Mouse (Mus musculus): ENCODE data around the gene Cdon. TPM values are rescaled to one million over a fixed set of nuclear protein-coding genes. Genes with fewer than 3 reads are reported as not detected.

Gene Cdon
- total and polyA plus RNA-seq, 2 experiments from 2014 or later, result 1.3 to 13.7 TPM

GRCm38 (mm10) chr9:35491109-35491866 is 70.4 kb downstream of the Cdon start:
- DNase-seq, result no peak
- TF ChIP-seq CTCF (IDR thresholded peaks at IDR 0.05; ENCODE audit: low read depth), result no peak
- Histone ChIP-seq H3K9me3 (ENCODE audit: low read length) (no peaks in the 10 kb centered on the region), H3K27ac (ENCODE audit: low read depth, low read length) (no peak overlapping the region), H3K9ac (no peak overlapping the region), H3K4me3 (ENCODE audit: low read depth, low read length) (no peak overlapping the region), H3K36me3 (ENCODE audit: insufficient read depth) (peaks cover 25% of the 10 kb centered on the region; the same call in 1 of the 2 replicates), H3K4me1 (ENCODE audit: insufficient read depth) (no peaks in the 10 kb centered on the region), H3K27me3 (ENCODE audit: insufficient read depth, low read length) (no peaks in the 10 kb centered on the region), H3K4me2 (ENCODE audit: low read depth) (no peak overlapping the region)
- 54% methylated on average over 11 of the region's 11 CpGs for WGBS
- ATAC-seq, result 0 out of 2 replicates have a peak, but pooled peaks have one; percentile 10

- Histone ChIP-seq H3K4me3 (ENCODE audit: low read depth, low read length) (no peak overlapping the region), H3K27ac (ENCODE audit: low read depth, low read length) (no peak overlapping the region), H3K36me3 (ENCODE audit: insufficient read depth) (peaks cover 17% of the 10 kb centered on the region), H3K4me1 (ENCODE audit: insufficient read depth) (no peaks in the 10 kb centered on the region), H3K9ac (no peak overlapping the region), H3K27me3 (ENCODE audit: insufficient read depth, low read length) (no peaks in the 10 kb centered on the region), H3K4me2 (ENCODE audit: low read depth) (no peak overlapping the region), H3K9me3 (ENCODE audit: low read length) (no peaks in the 10 kb centered on the region)
- ATAC-seq (peak; percentile 42; the same call in 1 of the 2 replicates), DNase-seq (no peak)
- WGBS, result 45% methylated on average over 7 of the region's 7 CpGs
- no peak for TF ChIP-seq CTCF (IDR thresholded peaks at IDR 0.05; ENCODE audit: low read depth)
These were observed 72.3 kb downstream of the Cdon start for GRCm38 (mm10) chr9:35493033-35493732.

GRCm38 (mm10) chr9:35493733-35494092 is 72.8 kb downstream of the Cdon start:
- TF ChIP-seq CTCF (IDR thresholded peaks at IDR 0.05; ENCODE audit: low read depth), result no peak
- Histone ChIP-seq H3K9me3 (ENCODE audit: low read length) (no peaks in the 10 kb centered on the region), H3K4me3 (ENCODE audit: low read depth, low read length) (no peak overlapping the region), H3K27me3 (ENCODE audit: insufficient read depth, low read length) (no peaks in the 10 kb centered on the region), H3K4me2 (ENCODE audit: low read depth) (no peak overlapping the region), H3K27ac (ENCODE audit: low read depth, low read length) (no peak overlapping the region), H3K36me3 (ENCODE audit: insufficient read depth) (peaks cover 17% of the 10 kb centered on the region), H3K4me1 (ENCODE audit: insufficient read depth) (no peaks in the 10 kb centered on the region), H3K9ac (no peak overlapping the region)
- no peak for DNase-seq
- 46% methylated on average over 4 of the region's 4 CpGs for WGBS
- ATAC-seq, result no peak

- Histone ChIP-seq H3K9me3 (ENCODE audit: low read length) (no peaks in the 10 kb centered on the region), H3K4me2 (ENCODE audit: low read depth) (no peak overlapping the region), H3K27ac (ENCODE audit: low read depth, low read length) (no peak overlapping the region), H3K27me3 (ENCODE audit: insufficient read depth, low read length) (no peaks in the 10 kb centered on the region), H3K4me1 (ENCODE audit: insufficient read depth) (no peaks in the 10 kb centered on the region), H3K36me3 (ENCODE audit: insufficient read depth) (peaks cover 5% of the 10 kb centered on the region), H3K4me3 (ENCODE audit: low read depth, low read length) (no peak overlapping the region), H3K9ac (no peak overlapping the region)
- DNase-seq (no peak), ATAC-seq (no peak)
- 69% methylated on average over 4 of the region's 4 CpGs for WGBS
- no peak for TF ChIP-seq CTCF (IDR thresholded peaks at IDR 0.05; ENCODE audit: low read depth)
These were observed 74.0 kb downstream of the Cdon start for GRCm38 (mm10) chr9:35494937-35495336.

GRCm38 (mm10) chr9:35495471-35495870 is 74.5 kb downstream of the Cdon start:
- 77% methylated on average over 3 of the region's 3 CpGs for WGBS
- TF ChIP-seq CTCF (IDR thresholded peaks at IDR 0.05; ENCODE audit: low read depth), result no peak
- H3K4me3 ChIP-seq (ENCODE audit: low read depth, low read length), result no peak overlapping the region
- peaks cover 7% of the 10 kb centered on the region for H3K36me3 ChIP-seq (ENCODE audit: insufficient read depth)
- no peaks in the 10 kb centered on the region for H3K9me3 ChIP-seq (ENCODE audit: low read length)
- H3K9ac ChIP-seq, result no peak overlapping the region
- DNase-seq, result no peak
- no peak overlapping the region for H3K4me2 ChIP-seq (ENCODE audit: low read depth)
- H3K4me1 ChIP-seq (ENCODE audit: insufficient read depth), result no peaks in the 10 kb centered on the region
- H3K27me3 ChIP-seq (ENCODE audit: insufficient read depth, low read length), result no peaks in the 10 kb centered on the region
- no peak for ATAC-seq
- no peak overlapping the region for H3K27ac ChIP-seq (ENCODE audit: low read depth, low read length)

GRCm38 (mm10) chr9:35499946-35500345 is 79.0 kb downstream of the Cdon start:
- H3K27me3 ChIP-seq (ENCODE audit: insufficient read depth, low read length), result no peaks in the 10 kb centered on the region
- TF ChIP-seq CTCF (IDR thresholded peaks at IDR 0.05; ENCODE audit: low read depth), result no peak
- H3K36me3 ChIP-seq (ENCODE audit: insufficient read depth), result peaks cover 23% of the 10 kb centered on the region
- H3K9me3 ChIP-seq (ENCODE audit: low read length), result no peaks in the 10 kb centered on the region
- 56% methylated on average over 6 of the region's 6 CpGs for WGBS
- H3K4me1 ChIP-seq (ENCODE audit: insufficient read depth), result no peaks in the 10 kb centered on the region
- ATAC-seq, result no peak
- H3K4me2 ChIP-seq (ENCODE audit: low read depth), result no peak overlapping the region
- no peak for DNase-seq
- no peak overlapping the region for H3K4me3 ChIP-seq (ENCODE audit: low read depth, low read length)
- H3K27ac ChIP-seq (ENCODE audit: low read depth, low read length), result no peak overlapping the region
- H3K9ac ChIP-seq, result no peak overlapping the region

- Histone ChIP-seq H3K4me3 (ENCODE audit: low read depth, low read length) (no peak overlapping the region), H3K27me3 (ENCODE audit: insufficient read depth, low read length) (no peaks in the 10 kb centered on the region), H3K4me2 (ENCODE audit: low read depth) (no peak overlapping the region), H3K9ac (no peak overlapping the region), H3K9me3 (ENCODE audit: low read length) (no peaks in the 10 kb centered on the region), H3K27ac (ENCODE audit: low read depth, low read length) (no peak overlapping the region), H3K4me1 (ENCODE audit: insufficient read depth) (no peaks in the 10 kb centered on the region), H3K36me3 (ENCODE audit: insufficient read depth) (peaks cover 26% of the 10 kb centered on the region)
- WGBS, result 80% methylated on average over 10 of the region's 10 CpGs
- ATAC-seq (no peak), DNase-seq (no peak)
- TF ChIP-seq CTCF (IDR thresholded peaks at IDR 0.05; ENCODE audit: low read depth), result no peak
These were observed 81.6 kb downstream of the Cdon start for GRCm38 (mm10) chr9:35502361-35503000.
